Mouse (Mus musculus) liver, postnatal 0 days (tissue): ENCODE measurements at regions not wholly inside any gene's neighbourhood (a gene's known extent, or its start where the extent isn't known, plus 50 kb on each side); places are given as distances from the start of the nearest gene placed in this dataset.

Experiments used
- CTCF ChIP-seq: sonication (generic); IDR thresholded peaks from 2 replicates; pipeline ENCODE4 v1.5.1; 2016; ENCODE audit warnings: antibody characterized with exemption, low read depth
- EP300 ChIP-seq: IDR thresholded peaks from 2 replicates; pipeline ENCODE4 v1.6.1; 2016; ENCODE audit warnings: antibody characterized with exemption, low read depth, mild to moderate bottlenecking

- TF ChIP-seq CTCF (no peak), EP300 (no peak)
Measured at GRCm38 (mm10) chr6:140160946-140161345, 119.7 kb upstream of the Plcz1 start.
